Mouse (Mus musculus) right cerebral cortex, postnatal 25 days (tissue): ENCODE data around the gene Ybx3.
A peak's percentile ranks its signal among the peaks of the same experiment; 100 is the strongest.

ENCODE experiments used
- DNase-seq: peaks from one replicate; pipeline ENCODE4 v3.0.0; 2022

Ybx3 gene

GRCm38 (mm10) chr6:131383713-131384330 is 4.5 kb downstream of the Ybx3 start:
- no peak for DNase-seq

DNA sequence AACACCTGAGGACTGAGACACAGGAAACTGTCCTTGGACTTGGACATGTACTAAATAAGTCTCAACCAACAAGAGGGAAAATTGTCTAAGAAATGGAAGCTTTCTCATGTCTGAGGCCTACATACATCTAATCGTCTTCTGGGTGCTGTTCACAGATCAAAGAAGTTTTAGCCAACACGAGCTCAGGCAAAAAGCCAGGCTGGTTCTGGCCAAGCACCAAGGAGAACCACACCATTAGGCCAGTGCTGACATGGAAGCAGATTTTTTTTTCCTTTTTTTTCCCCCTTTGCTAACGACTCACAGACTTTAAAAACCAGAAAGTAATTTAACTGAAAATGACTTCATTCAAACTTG is 5.3 kb downstream of the Ybx3 start:
- DNase-seq = no peak

DNA sequence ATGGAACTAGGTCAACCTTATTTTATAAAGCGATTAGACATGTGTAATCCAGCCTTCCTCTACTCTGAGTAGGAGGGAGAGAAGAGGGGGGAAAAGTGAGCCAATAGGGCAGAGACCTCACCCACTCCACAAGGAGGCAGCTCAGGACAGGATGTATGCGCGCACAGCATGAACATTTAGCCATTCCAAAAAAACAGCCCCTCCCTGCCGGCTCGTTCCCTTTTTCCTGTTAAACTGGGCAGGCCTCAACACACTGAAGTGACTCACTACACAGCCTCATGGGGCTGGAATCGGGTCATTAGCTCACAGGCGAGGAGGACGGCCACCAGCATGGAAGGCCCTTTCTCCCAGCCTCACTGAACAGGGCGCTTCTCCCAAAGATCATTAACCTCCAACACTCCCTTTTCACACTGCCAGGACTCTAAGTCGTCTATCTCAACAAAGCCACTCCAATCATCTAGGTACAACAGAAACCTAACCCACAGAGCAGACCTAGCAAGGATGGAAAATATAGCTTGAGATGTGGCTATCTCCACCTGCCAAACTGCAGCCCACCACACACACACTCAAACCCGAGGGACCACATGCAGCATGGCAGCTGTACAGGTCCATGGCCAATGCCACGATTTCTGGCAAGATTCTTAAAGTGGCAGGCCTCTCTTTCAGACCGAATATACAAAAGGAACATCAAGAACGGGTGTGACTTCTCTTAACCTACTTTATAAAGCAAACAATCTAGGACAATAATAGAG is 5.9 kb downstream of the Ybx3 start:
- no peak for DNase-seq

DNA sequence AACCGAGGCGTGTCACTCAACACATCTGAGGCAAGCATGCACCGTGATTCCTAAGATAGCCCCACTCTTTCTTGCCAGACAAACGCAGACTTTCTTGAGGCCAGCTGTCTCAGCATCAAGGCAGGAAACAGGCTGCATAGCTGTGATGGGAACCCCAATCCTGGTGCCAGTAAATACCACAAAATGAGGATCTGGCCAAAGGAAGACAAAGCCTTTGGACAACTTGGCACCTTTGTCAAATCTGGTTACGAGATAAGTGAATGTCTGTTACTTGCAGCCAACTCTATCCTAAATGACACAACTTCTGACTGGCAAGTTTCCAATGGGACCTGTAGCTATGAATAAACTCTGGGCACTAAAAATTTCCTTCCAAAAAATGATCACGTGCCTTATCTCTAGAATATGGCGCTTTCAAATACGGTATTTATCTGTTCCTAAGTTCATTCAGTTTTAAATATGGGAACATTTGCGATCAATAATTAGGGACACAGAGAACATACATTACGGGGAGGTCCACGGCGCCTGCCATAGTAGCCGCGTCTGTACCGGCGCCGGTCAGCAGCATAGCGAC is 9.3 kb downstream of the Ybx3 start:
- no peak for DNase-seq

GRCm38 (mm10) chr6:131377378-131377777 is 10.9 kb downstream of the Ybx3 start:
- no peak for DNase-seq

- DNase-seq = no peak
These were observed 13.5 kb downstream of the Ybx3 start for GRCm38 (mm10) chr6:131374594-131375340.

DNA sequence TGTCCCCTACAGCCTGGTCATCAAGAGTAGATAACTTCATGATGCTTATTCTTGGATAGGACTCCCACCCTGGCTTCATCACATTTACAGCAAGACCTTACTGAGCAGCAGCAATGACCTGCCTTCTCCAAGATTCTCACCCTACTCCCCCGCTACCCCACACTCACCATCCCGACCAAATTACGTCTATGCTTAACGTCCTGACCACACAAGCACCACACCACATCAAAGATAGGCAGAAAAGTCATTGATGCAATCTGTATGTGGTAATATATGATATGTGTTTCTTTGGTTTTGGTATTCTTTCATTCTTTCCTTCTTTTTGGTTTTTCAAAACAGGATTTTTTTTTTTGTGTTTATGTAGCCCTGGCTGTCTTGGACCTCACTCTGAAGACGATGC is 15.1 kb downstream of the Ybx3 start:
- no peak for DNase-seq

DNA sequence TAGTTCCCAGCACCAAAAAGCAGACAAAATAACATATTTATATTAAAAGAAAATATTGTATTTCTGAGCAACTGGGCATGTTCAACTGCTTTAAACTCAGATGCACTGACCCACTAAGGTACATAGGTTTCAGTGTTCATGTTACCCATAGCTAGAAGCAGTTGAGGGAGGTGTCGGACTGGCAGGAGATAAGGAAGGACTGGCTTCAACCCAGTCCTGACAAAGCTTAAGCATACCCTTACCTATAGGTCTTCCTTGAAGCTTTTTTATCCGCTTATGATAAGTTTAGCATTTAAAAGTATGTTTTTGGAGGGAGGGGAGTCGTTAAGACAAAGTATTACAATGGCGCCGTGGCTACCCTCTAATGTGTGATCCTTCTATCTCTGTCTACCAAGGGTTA is 17.5 kb downstream of the Ybx3 start:
- no peak for DNase-seq

GRCm38 (mm10) chr6:131369866-131370616 is 18.2 kb downstream of the Ybx3 start:
- DNase-seq = no peak

- DNase-seq = no peak
These were observed 21.2 kb downstream of the Ybx3 start for GRCm38 (mm10) chr6:131367101-131367500.

DNA sequence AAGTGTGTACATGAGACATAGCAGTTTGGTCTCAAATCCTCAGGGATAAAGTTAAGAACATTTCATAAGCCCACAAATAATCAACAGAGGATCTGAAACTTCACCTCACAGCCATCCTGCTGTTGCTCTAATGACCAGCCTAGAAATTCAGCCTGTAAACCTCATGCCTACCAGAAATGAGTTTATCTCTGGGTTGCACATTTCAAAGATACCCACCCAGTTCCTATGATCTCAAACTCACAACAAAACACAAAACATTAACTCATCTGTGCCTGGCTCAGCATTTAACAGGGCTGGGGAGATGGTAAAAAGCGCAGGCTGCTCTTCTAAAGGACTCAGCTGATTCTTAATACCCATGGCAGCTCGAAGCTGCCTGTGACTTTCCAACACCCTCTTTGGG is 23.9 kb downstream of the Ybx3 start:
- DNase-seq = no peak

DNA sequence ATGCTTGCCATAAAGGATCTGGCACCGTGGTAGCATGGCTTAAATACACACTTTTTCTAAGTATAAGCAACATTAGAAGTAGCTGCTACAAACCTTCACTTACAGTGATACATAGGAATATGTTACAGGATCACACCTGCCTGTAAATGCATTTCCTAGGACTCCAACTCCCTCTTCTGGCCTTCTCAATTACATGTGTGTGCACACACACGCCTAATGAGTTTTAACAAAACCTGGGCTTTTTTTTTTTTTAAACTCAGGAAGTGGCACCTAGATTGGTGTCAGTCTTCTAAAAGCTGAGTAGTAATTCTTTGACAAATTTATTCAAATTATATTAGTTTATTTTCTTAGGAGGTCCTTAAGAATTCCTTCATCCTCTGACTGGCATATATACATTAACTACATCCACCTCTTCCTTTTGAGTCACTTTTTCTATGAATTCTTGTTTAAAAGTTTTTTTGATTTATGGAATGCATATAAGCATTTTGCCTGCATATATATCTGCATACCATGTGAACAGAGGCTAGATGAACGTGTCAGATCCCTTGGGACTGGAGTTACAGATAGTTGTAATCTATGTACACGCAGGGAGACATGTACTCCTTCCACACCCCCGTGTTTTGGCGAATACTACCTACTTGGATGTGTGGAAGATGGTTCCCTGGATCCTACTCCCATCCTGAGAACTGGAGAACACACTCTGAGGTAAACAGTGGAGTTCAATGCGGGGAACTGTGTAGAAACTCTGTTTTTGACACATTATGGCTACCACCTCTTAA is 25.1 kb downstream of the Ybx3 start:
- no peak for DNase-seq

GRCm38 (mm10) chr6:131360693-131361092 is 27.6 kb downstream of the Ybx3 start:
- no peak for DNase-seq

GRCm38 (mm10) chr6:131359543-131359942 is 28.7 kb downstream of the Ybx3 start:
- no peak for DNase-seq

DNA sequence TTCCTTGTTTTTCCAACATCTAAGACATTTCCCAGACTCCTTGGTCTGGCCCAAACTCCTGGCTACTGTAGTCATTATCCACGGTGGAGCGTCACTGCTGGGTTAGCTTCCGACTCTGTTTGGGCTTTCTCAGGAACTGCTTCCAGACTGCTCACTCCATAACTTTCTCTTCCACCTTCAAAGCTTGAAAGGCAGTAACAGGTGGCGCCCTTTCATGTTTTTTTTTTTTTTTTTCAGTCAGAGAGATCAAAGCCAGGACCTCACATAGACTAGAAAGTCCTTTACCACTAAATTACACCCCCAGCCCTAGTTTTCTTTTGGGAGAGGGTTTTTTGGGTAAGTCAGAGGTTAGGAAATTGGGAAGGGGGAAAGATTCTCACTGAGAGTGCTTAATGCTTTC is 33.4 kb downstream of the Ybx3 start:
- DNase-seq = no peak

GRCm38 (mm10) chr6:131353352-131353919 is 34.8 kb downstream of the Ybx3 start, which contains the start of gene Styk1:
TSS of gene Styk1 (minus strand) at chr6:131353597.
- DNase-seq = peak; percentile 80

DNA sequence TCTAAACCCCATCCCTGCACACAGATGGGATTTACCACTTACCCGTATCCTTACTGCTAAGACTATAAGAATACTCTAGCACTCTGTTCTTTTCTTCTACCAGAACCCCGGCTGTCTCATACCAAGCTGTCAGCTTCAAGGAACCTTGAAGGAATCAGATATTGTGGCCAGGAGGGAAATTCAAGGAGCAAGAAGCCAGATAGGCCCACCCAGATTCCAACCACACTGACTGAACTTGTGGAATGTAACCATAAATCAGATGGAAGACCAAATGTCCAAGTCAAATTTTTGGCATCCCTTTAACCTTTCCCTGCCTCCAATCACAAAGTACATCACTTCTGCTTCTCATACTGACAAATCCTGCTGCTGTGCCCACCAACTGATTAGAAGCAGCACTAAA is 41.2 kb downstream of the Ybx3 start:
- no peak for DNase-seq

DNA sequence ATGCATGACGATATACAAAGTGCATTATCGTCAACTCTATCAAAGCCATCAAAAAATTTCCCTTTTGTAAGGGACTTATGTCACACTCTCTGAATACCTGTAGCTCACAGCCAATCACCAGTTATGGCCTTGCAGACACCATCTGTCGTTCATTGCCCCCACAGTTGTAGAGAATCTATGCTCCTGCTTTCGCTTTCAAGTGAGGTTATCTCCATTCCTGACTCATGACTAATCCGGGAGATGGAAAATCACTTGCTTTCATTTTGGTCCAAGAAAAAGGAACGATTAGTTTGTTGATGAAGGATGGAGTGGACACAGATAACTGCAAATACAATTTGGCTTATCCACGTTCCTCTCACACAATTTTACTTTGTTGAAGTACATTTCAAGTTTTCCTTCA is 43.9 kb downstream of the Ybx3 start:
- DNase-seq = no peak

GRCm38 (mm10) chr6:131340082-131340481 is 48.2 kb downstream of the Ybx3 start:
- DNase-seq = no peak

- DNase-seq = no peak
These were observed 49.0 kb downstream of the Ybx3 start for GRCm38 (mm10) chr6:131339309-131339708.

DNA sequence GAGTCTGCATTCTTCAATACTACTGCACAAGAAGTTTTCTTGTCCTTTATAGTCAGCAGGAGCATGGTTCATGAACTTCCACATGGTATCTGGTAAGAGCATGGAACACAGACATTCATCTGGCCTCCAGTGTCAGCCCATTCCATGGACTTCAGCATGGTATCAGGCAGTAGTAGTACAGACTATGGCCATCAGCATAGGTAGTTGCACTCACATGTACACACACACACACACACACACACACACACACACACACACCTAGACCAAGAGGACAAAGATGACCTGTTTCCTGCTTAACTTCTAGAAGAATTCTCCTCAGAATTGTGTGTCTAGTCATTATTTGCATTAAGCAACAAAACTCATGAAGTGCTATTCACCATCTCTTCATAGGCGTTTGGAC is 49.5 kb downstream of the Ybx3 start:
- no peak for DNase-seq

GRCm38 (mm10) chr6:131327076-131327475 is 61.2 kb downstream of the Ybx3 start:
- peak; percentile 9 for DNase-seq
